Mouse (Mus musculus) neutrophil, adult 5-6 weeks (primary cell): ENCODE results near the gene Shq1. TPM values are rescaled to one million over a fixed set of nuclear protein-coding genes. Genes with fewer than 3 reads are reported as not detected.

Experiments
- ATAC-seq: fragments of 151-379, 151-347 bp; 2 replicates; pipeline ENCODE4 v1.8.0; 2017; ENCODE audit warnings: mild to moderate bottlenecking, moderate TSS enrichment; ENCODE audit not compliant: insufficient number of reproducible peaks, poor library complexity, low FRiP score, severe bottlenecking; ENCODE audit errors: extremely low read depth
- total RNA-seq: library from RNA; stranded (forward); fragments of 200-1000 nt; gene quantifications from 2 replicates; pipeline ENCODE4 v1.2.3, GENCODE M21; 2017

The Shq1 gene
- 6.9 and 11.6 TPM in 2 replicates for total RNA-seq

DNA sequence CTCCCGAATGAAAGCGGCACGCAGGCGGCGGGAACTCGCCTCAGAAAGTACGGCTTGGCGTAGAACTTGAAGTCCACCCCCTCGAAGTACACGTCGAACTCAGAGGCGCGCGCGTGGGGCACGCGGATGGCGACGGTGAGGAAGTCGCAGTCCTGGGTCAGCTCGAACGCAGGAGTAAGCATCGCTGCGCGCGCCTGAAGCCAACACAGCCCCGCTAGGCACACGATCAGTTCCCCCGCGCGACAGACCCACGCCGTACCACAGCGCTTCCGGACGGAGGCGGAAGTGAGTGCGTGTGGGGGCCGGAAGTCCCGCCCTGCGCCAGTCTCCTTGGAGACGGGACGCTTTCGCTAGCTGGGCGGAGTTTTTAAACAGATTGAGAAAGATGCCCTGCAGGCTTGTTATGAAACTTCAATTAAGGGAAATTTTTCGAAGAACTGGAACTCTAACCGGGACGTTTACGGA lies at the start of gene Shq1:
Gene Shq1 (minus strand): TSS at position 278 of the 465 bp plus-strand sequence.
- ATAC-seq: peak; percentile 98

DNA sequence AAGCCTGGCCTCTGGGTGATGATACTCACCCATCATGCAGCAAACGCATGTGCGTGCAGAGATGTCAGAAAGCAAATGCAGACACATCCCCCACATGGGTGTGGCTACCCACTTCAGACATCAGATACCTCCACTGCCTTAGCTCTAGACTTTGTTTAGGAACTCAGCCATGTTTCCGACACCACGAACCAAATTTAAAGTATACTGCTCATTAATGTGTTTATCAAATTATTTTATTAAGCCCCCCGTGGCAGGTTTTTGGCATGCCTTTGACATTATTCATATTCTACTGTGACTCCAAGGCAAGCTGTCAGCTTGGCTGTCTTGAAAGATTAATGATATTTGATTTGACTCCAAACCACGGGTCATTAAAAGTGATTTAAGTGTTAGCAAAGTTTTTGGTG lies 49.1 kb upstream of the Shq1 start:
- ATAC-seq: no peak

DNA sequence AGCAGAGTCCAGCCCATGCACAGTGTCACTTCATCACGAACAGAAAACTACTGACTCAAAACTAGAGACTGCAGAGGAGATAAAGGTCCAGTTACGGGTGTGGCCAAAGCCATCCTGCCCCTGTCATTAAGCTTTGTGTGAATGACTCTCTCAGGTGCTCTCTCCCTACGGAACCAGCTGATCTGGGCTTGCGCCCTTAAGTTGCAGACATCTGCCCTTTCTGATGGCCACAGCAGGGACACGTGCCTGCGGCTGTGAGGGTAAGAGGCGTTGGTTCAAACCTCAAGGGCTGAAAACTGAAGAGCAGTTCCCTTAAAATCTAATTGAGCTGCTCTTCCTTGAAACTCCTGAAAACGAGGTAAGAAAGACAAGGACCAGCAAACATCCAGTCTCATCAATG lies 45.9 kb upstream of the Shq1 start:
- ATAC-seq: no peak

DNA sequence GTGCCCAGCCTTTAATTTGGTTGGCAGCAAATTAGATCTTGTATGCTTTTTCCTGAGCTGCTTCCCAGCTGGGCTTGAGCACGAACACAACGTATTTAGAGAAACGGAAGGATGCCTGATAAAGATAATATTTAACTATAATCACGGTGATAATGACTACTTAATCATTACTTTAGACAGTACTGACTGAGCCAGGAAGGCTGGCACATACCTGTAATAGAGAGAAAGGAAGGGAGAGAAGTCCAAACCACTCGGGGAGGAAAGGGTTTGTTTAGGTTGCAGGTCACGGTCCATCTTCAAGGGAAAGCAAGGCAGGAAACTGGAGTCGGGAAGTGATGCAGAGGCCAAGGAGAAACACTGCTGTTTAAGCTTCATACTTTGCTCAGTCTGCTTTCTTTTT lies 45.2 kb upstream of the Shq1 start:
- ATAC-seq: no peak

DNA sequence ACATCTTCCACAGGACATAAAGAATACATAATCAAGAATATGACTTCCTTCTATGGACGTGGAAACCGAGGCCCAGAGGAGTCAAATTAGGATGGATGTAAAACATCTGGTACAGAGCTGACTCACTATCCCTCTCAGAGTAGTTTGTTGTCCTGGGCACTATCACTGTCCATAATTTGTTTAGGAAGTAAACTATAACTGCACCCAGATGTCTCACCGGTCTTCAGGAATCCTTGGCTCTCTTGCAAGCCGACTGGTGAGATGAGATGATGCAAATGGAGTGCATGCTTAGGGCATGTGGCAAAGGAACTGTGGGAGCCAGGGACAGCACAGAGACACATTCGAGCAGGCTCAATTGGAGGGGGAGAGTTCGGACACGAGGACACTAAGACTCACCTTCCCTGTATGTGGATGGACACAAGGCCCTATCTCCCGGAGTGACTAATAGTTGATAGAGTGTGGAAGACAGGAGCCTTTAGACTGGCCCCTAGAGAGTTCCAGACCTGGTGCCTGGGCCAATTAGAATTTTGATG lies 44.4 kb upstream of the Shq1 start:
- no peak for ATAC-seq

DNA sequence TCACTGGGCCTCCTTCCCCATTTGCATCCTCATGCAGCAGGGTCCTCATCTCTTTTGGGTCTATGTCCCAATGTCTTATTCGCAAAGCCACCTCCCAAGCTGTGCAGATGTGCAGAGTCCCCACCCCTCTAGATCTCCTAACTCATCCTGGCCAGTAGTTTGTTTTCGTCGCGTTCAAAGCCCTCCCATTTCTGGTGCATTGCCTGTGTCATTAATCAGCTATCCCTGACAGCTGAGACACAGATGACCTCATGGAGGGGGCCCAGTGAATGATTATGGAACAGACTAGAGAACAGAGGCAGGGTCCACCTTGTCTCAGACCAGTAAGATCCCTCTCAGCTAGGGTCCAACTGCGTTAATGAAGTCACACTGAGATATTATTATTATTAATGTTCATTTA lies 39.9 kb upstream of the Shq1 start:
- ATAC-seq: no peak

DNA sequence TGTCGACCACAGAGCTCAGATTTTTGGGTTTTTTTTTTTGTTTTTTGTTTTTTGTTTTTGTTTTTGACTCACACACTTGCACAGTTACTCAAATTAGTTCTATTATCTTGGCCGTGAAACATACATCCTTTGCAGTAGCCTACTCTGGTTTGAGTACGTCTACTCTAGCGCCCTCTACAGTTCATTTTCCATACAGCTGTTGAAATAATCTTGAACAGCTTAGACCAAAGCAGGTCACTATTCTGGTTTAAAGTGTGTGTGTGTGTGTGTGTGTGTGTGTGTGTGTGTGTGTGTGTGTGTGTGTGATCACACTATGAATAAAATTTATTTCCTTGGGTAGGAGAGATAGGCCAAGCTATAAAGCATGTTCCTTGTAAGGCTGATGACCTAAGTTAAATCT lies 39.2 kb upstream of the Shq1 start:
- no peak for ATAC-seq

DNA sequence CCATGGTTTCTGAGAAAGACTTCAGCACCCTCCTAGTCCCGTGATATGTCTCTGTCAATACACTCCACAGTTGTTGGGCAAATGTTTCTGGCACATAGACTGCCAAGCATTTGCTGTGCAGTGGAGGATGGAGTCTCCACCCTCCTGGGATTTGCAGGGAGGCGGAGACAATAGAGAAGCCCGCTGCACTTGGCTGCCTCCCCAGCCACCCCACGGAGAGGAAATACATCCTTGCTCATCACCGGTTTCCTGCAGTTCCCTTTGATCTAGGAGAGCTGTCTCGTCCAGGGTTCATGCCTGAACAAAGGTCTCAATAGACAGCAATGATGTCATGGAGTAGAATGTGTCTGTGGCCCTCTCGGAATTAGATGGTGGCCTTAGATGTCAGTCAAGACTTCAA lies 38.5 kb upstream of the Shq1 start:
- ATAC-seq: no peak

DNA sequence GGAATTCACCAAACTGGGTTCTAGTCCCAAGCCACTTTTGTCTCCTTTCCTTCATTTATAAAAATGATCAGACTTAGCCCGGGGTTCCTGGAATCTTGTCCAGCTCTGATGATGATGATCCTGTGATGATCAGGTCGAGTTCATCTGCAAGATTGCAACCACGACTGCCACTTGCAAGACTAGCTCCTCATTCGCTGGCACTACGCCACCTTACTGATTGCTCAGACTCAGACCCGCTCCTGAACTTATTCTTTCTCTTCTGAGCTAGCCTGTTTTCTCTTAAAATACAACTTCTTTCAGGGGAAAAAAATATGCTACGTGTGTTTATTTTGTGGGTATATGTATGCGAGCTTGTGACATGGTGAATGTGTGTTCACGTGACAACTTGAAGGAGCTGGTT lies 38.0 kb upstream of the Shq1 start:
- ATAC-seq: no peak

DNA sequence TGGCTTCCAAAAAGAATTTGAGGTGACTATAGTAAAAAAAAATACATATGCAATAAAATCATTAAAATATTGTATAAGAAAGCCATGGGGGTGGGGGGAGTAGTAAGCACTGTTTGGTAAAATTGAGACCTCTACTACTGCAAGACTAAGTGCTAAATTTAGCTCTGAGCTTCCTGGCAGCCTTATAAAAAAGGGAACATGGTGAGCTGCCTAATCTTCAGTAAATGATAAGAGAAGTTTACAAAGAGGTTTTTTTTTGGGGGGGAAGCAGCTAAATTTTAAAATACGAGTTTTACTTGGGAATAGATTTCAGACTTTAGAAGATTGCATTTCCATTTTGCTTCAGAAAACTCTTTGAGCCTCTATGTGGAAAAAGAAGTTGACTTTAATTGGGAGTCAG lies 37.3 kb upstream of the Shq1 start:
- no peak for ATAC-seq

DNA sequence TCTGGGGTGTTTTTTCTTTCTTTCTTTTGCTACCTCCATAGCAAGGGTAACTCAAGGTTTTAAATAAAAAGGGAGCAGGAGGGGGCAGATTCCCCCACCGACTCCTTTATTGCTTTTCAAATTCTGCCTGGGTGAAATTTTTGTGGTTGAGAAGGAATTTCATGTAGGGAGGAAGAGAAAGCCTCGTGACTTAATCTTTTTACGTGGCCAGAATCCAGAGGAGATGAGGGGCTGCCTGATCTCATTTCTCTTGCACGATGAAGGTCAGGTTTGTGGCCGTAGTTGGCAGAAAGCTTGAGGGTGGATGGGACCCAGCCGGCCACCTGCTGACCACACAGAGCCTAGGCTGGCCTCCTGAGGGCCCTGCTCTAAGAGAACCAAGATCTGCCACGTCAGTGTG lies 36.6 kb upstream of the Shq1 start:
- no peak for ATAC-seq

DNA sequence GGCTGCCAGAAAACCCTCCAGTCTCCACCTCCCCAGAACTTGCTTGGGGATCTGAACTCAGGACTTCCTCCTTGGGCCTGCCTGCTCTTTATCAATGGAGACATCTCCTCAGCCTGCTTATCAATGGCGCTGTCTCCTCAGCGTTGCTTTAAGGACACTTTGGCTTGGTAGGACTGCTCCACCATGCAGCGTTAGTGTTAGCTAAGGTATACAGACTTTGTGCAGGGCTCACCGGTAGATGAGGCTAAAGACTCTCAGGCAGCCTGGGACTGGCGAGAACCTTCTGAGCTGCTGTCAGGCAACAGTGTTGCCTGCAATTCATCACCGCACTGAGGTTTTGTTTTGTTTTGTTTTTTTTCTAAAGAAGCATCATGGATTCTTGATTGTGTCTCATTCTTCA lies 35.9 kb upstream of the Shq1 start:
- no peak for ATAC-seq

DNA sequence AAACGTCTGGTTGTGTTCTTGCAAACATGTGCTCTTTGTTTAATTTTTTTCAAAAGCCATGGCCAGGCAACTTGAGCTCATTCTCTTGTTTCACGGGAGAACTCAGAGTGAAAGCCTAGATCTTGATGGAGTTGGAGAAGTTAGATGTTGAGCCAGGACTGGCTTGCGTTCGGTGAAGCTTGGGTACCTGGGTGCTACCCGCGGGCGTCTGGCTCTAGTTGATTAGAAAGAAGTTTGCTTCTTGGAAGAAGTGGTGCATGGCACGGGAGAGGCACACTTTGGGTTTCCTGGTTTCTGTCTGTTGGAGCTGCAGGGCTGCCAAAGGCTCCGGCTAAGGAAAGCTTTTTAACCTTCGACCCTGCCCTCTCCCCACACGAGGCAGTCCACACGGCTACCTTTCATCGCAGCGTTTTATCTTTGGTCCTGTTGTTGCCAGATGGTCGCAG lies 34.4 kb upstream of the Shq1 start:
- no peak for ATAC-seq

DNA sequence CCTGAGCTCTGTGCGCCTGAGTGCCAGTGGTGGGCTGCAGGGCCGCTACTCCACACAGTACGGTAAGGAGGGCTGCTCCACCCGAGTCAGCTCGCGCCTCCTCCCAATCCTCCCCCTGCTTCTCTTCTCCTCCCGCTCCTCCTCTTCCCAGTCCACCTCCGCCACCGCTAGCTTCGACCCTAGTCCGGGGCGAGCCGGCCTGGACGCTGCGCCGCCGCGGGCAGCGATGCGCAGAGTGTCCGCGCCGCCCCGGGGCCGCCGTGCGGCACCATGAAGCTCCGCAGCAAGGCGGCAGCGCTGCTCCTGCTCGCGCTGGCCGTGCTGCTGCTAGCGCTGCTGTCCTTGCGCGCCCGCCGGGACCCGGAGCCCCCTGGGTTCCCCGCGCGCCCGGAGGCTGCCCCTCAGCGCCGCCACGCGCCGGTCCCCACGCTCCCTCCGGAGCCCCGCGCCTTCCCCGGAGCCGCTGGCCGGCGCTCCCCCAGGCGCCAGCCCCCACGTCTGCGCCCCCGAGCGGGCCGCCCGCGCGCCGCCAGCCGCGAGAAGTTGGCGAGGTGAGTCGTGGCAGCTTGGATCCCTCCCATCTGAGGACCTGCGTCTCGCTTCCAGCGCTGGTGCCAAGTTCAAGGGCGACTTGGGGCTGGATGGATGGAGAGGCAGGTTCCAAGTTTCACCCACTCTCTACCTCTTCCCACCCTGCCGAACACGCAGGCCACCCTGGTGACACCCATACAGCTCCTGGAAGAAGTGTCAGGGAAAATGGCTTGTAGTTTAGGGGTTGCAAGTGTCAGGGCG lies 33.8 kb upstream of the Shq1 start, which contains the start of gene Gxylt2:
Gene Gxylt2 (plus strand): TSS at position 161 of the 792 bp plus-strand sequence.
- ATAC-seq: no peak

DNA sequence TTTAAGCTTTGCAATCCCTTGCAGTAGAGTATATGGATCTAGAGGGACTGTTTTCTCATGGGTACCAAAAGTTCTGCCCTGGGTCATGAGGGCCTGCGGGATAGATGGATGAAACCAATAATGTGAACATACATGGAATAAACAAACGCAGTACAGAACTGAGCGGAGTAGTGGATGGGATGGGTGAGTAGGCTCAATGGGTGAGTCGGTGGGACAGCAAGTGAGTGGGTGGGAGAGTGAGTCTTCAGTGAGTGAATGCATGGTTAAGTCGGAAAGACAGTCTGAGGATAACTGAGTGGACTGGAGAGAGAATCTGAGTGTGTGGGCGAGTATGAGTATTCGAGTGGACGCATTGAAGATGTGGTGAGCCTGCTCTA lies 33.2 kb upstream of the Shq1 start:
- ATAC-seq: no peak

DNA sequence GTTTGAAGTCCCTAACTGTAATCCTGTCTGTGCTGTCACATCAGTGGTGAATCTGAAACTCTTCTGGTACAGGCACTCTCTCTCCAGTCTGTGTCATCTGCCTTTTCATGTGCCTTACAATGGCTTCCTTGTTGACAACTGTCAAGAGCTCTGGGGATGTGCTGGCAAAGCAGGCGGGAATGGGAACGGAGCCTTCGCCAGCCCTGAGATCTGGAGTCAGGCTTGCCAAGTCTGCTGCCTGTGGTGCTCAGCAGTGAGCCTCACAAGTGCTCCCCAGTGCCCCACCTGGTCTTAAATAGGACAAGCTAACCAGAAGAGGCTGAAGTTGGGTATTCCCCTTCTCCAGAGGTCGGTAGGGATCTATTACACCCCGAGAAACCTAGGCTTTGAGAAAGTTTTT lies 29.8 kb upstream of the Shq1 start:
- ATAC-seq: no peak

DNA sequence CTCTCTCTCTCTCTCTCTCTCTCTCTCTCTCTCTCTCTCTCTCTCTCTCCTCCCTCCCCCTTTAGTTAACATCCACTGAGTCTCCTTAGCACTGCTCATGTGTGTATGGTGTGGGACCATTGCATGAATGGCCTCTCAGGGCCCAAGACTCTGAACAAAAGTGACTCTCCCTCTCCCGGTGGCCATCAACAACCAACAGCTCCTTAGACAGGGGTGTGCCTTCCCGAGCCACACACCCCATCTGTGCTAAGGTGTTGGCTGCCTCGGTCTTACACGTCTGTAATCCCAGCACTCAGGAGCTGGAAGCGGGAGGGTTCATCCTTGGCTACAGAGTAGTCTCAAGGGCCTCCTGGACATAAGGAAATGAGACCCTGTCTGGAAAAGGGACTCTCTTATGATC lies 29.0 kb upstream of the Shq1 start:
- ATAC-seq: no peak

DNA sequence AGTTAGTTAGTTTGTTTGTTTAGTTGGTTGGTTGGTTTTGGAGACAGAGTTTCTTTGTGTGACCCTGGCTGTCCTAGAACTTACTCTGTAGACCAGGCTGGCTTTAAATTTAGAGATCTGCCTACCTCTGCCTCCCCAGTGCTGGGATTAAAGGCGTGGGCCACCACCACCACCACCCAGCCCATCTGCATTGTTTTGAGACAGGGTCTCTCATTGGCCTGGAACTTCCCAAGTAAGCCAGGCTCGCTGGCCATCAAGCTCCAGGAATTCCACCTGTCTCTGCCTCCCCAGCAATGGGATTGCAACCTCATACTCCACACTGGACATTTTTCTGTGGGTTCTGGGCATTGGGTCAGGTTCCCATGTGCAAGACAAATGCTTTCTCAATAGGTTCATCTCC lies 15.4 kb upstream of the Shq1 start:
- no peak for ATAC-seq

DNA sequence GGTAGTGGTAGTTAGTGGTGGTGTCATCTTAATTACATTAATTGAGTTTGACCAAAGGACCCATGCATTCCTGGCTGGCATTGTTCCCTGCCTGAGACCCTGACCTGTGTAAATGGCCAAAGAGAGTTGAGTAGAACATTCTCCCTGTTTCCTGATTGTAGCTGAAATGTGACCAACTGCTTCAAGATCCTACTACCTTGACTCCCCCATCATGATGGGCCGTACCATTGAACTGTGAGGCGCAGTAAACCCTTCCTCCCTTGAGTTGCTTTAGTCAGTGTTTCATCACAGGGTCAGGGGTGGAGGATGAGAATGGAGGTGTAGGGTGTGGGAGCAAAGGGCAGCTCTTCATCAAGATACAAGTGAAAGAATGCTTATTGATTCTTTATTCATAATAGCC lies 7.7 kb upstream of the Shq1 start:
- ATAC-seq: no peak

DNA sequence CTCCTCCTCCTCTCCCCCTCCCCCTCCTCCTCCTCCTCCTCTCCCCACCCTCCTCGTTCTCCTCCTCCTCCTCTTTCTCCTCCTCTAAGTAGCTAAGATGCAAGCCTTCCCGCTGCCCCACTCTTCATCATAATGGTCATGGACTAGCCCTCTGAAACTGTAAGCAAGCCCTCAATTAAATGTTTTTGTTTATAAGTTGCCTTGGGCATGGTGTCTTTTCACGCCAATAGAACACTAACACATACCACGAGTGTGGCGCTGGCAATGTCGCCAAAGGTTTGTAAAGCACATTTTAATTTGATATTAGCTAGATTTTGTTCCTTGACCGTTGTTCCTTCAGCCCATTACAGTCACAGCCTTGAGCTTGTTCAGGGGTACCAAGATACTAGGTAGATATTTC lies 5.5 kb upstream of the Shq1 start:
- no peak for ATAC-seq

DNA sequence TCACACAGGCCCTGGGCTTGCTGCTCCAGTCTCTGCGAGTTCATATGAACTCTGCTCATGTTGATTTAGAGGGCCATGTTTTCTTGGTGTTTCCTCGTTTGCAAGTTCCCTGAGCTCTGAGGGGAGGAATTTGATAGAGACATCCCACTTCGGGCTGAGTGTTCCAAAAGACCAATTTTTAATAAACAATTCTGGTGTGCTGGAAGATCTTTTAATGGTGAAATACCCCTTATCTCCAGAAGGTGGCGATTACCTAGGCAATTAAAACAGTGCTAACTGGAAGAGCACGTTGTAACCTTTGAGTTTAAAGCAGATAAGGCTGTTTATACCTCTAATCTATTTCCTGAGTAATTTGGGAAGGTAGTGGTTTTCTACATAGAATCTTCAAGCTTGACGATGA lies 4.0 kb upstream of the Shq1 start:
- no peak for ATAC-seq
